Mouse (Mus musculus): ENCODE measurements at regions not wholly inside any gene's neighbourhood (a gene's known extent, or its start where the extent isn't known, plus 50 kb on each side); places are given as distances from the start of the nearest gene placed in this dataset.

DNA sequence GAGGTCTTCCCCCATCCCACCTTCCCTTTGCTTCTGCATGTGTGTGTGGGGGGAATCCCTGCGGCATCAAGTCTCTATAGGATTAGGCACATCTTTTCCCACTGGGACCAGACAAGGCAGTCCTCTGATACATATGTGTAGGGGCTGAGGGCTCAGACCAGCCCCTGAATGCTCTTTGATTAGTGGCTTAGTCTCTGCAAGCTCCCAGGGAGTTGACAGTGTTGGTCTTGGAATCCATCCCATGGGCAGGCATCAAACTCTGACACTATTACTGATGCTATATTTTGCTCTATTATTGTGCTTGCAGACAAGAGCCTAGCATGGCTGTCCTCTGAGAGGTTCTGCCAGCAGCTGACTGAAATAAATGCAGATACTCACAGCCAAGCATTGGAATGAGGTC, 209.5 kb upstream of the Rag2 start:
- H3K9me3 ChIP-seq: no peaks in the 10 kb centered on the region
- H3K4me1 ChIP-seq: no peaks in the 10 kb centered on the region
- H3K9ac ChIP-seq (replicated peaks): no peak overlapping the region
- WGBS: 67% methylated on average over 1 of the region's 1 CpGs
- no peak overlapping the region for H3K4me3 ChIP-seq
- ATAC-seq (ENCODE audit: low FRiP score, low read depth): no peak
- no peaks in the 10 kb centered on the region for H3K27me3 ChIP-seq
- no peak overlapping the region for H3K4me2 ChIP-seq (replicated peaks)
- no peaks in the 10 kb centered on the region for H3K36me3 ChIP-seq
- no peak overlapping the region for H3K27ac ChIP-seq (replicated peaks)

- no peaks in the 10 kb centered on the region for H3K9me3 ChIP-seq
- H3K4me3 ChIP-seq: no peak overlapping the region
- no peak for ATAC-seq (ENCODE audit: low FRiP score, low read depth)
- H3K4me2 ChIP-seq (replicated peaks): no peak overlapping the region
- H3K27ac ChIP-seq (replicated peaks): no peak overlapping the region
- H3K27me3 ChIP-seq: no peaks in the 10 kb centered on the region
- H3K36me3 ChIP-seq: no peaks in the 10 kb centered on the region
- H3K4me1 ChIP-seq: no peaks in the 10 kb centered on the region
- H3K9ac ChIP-seq (replicated peaks): no peak overlapping the region
- 46% methylated on average over 3 of the region's 3 CpGs for WGBS
These were observed 207.8 kb upstream of the Rag2 start for GRCm38 (mm10) chr2:101416702-101417101.

DNA sequence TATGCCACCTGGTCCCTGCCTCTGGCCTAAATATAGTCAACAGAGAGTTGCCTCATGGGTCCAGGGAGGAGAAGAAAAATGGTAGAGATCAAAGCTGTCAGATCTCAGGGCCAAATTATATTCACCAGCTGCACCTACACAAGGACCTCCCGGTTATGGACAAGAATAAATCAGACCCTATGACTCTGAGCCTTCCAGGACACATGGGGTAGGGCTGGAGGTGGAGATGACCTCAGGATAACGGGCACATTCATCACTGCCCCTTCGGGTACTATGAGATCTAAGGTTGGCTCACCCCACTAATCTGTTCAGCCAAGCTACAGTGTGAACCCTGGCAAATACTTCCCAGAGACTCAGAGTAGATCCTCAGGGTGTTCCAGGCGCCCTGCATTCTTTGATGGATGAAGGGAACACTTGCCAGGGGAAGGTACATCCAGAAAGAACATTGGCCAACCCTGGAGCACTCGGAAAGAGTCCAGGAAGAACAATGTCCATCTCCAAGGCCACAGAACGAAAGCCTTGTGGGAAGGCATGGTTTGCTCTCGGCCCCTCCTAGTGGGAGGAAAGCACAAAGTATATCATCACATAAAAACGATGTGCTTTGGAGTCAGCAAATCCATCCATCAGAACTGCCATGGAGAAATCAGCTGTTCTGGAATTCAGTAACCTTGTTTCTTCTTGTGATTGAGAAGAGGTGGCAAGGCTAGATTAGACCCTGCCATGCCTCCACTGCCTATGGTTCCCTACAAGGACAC, 191.2 kb upstream of the Rag2 start:
- H3K27ac ChIP-seq (replicated peaks): no peak overlapping the region
- no peak overlapping the region for H3K9ac ChIP-seq (replicated peaks)
- no peaks in the 10 kb centered on the region for H3K4me1 ChIP-seq
- no peak overlapping the region for H3K4me3 ChIP-seq
- H3K9me3 ChIP-seq: no peaks in the 10 kb centered on the region
- no peaks in the 10 kb centered on the region for H3K27me3 ChIP-seq
- 84% methylated on average over 8 of the region's 8 CpGs for WGBS
- ATAC-seq (ENCODE audit: low FRiP score, low read depth): no peak
- no peak overlapping the region for H3K4me2 ChIP-seq (replicated peaks)
- no peaks in the 10 kb centered on the region for H3K36me3 ChIP-seq

GRCm38 (mm10) chr2:101440231-101440630, 184.3 kb upstream of the Rag2 start:
- no peaks in the 10 kb centered on the region for H3K27me3 ChIP-seq
- H3K4me2 ChIP-seq (replicated peaks): no peak overlapping the region
- H3K4me3 ChIP-seq: no peak overlapping the region
- no peak for ATAC-seq (ENCODE audit: low FRiP score, low read depth)
- no peak overlapping the region for H3K9ac ChIP-seq (replicated peaks)
- no peaks in the 10 kb centered on the region for H3K4me1 ChIP-seq
- H3K27ac ChIP-seq (replicated peaks): no peak overlapping the region
- 81% methylated on average over 5 of the region's 5 CpGs for WGBS
- H3K36me3 ChIP-seq: no peaks in the 10 kb centered on the region
- no peaks in the 10 kb centered on the region for H3K9me3 ChIP-seq

GRCm38 (mm10) chr2:101441081-101441630, 183.4 kb upstream of the Rag2 start:
- Histone ChIP-seq H3K27ac (replicated peaks) (no peak overlapping the region), H3K4me2 (replicated peaks) (no peak overlapping the region), H3K9me3 (no peaks in the 10 kb centered on the region), H3K4me1 (no peaks in the 10 kb centered on the region), H3K9ac (replicated peaks) (no peak overlapping the region), H3K4me3 (no peak overlapping the region), H3K36me3 (no peaks in the 10 kb centered on the region), H3K27me3 (no peaks in the 10 kb centered on the region)
- 92% methylated on average over 5 of the region's 5 CpGs for WGBS
- no peak for ATAC-seq (ENCODE audit: low FRiP score, low read depth)

DNA sequence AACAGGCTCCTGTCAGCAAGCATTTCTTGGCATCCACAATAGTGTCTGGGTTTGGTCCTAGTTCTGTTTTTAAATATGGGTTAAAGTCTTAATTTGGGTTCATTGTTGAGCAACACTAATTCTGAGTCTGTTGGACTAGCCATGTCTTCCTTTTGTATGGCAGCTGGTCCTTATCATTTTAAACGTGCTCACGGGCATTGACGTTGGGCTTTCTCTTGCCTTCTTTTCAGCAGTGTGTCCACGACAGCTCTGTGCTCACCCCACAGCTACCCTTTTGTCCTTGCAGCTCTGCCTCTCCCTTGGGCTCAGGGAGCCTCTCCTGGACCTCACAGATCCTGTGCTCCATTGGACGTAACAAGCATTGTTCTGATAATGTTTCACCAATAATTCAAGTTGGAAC, 168.9 kb upstream of the Rag2 start:
- Histone ChIP-seq H3K4me3 (no peak overlapping the region), H3K9ac (replicated peaks) (no peak overlapping the region), H3K4me1 (0 out of 2 replicates have a peak, but pooled peaks cover 5% of the 10 kb centered on the region), H3K36me3 (no peaks in the 10 kb centered on the region), H3K27ac (replicated peaks) (no peak overlapping the region), H3K4me2 (replicated peaks) (no peak overlapping the region), H3K9me3 (no peaks in the 10 kb centered on the region), H3K27me3 (no peaks in the 10 kb centered on the region)
- no peak for ATAC-seq (ENCODE audit: low FRiP score, low read depth)
- 75% methylated on average over 5 of the region's 5 CpGs for WGBS

DNA sequence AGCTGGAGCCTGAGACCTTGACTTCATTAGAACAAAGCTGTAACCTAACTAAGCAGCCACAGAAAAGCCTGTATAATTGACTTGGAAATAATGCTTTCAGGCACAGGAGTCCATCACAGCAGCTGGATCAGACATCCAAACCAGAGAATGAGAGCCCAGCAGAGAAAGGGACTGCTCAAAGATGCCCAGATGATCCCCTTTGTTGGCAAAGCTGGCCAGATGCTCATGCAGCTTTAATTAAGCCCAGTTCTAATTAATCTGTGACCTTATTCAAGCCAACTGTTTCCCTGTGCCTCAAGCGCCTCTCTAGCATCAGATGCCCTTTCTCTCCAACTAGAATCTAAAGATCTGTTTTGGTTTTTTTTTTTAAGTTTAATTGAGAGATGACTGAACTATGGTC, 165.6 kb upstream of the Rag2 start:
- no peak for ATAC-seq (ENCODE audit: low FRiP score, low read depth)
- Histone ChIP-seq H3K4me1 (0 out of 2 replicates have a peak, but pooled peaks cover 5% of the 10 kb centered on the region), H3K27ac (replicated peaks) (no peak overlapping the region), H3K4me2 (replicated peaks) (no peak overlapping the region), H3K9me3 (no peaks in the 10 kb centered on the region), H3K36me3 (no peaks in the 10 kb centered on the region), H3K27me3 (no peaks in the 10 kb centered on the region), H3K4me3 (no peak overlapping the region), H3K9ac (replicated peaks) (no peak overlapping the region)
- 52% methylated on average over 1 of the region's 1 CpGs for WGBS

GRCm38 (mm10) chr2:101462450-101462849, 162.1 kb upstream of the Rag2 start:
- no peak overlapping the region for H3K9ac ChIP-seq (replicated peaks)
- 96% methylated on average over 1 of the region's 1 CpGs for WGBS
- no peak for ATAC-seq (ENCODE audit: low FRiP score, low read depth)
- H3K27ac ChIP-seq (replicated peaks): no peak overlapping the region
- no peaks in the 10 kb centered on the region for H3K9me3 ChIP-seq
- H3K4me3 ChIP-seq: no peak overlapping the region
- H3K27me3 ChIP-seq: no peaks in the 10 kb centered on the region
- 0 out of 2 replicates have a peak, but pooled peaks cover 5% of the 10 kb centered on the region for H3K4me1 ChIP-seq
- no peak overlapping the region for H3K4me2 ChIP-seq (replicated peaks)
- no peaks in the 10 kb centered on the region for H3K36me3 ChIP-seq

DNA sequence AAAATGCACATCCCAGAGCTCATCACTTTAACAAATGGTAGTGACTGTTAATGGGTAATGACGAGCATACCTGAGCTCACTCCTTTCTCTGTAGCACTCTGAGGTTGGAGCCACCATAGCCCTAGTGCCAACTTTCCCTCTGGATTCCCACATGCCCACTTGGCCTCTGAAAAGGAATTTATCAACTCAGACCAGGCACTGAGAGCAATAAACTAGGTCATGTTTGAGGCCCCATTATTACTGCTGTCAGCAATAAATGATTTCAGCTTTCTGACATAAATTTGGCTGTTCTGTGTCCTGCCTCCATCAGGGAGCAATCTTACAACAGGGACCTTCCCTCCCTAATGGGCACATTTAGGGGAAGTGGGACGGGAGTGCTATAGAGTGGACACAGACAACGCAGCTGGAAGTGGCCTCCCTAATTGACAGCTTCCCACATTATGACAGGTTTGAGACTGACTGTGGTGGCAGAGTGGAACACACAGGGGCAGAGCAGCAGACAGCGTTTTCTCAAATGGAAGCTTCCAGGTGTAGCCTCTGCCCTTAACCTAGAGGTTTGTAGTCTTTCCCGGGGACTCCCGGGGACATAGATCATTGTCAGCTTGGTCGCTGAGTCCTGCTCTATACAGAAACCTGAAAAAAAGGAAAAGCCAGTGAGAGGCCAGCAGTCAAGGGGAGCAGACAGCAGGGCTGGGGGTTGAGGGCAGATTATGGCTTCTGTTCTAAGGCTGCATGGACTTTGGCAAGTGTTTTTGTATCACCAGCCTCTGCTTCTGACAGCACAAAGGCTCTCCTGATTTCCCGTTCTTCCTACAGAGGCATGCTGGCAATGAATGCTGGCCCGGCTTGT, 160.0 kb upstream of the Rag2 start:
- Histone ChIP-seq H3K9me3 (no peaks in the 10 kb centered on the region), H3K27ac (replicated peaks) (no peak overlapping the region), H3K4me2 (replicated peaks) (no peak overlapping the region), H3K4me3 (no peak overlapping the region), H3K27me3 (no peaks in the 10 kb centered on the region), H3K36me3 (no peaks in the 10 kb centered on the region), H3K4me1 (no peaks in the 10 kb centered on the region), H3K9ac (replicated peaks) (no peak overlapping the region)
- WGBS: 81% methylated on average over 9 of the region's 9 CpGs
- no peak for ATAC-seq (ENCODE audit: low FRiP score, low read depth)

GRCm38 (mm10) chr2:101470569-101471100, 153.9 kb upstream of the Rag2 start:
- Histone ChIP-seq H3K9me3 (no peaks in the 10 kb centered on the region), H3K27ac (replicated peaks) (no peak overlapping the region), H3K27me3 (no peaks in the 10 kb centered on the region), H3K9ac (replicated peaks) (no peak overlapping the region), H3K4me2 (replicated peaks) (no peak overlapping the region), H3K4me3 (no peak overlapping the region), H3K4me1 (no peaks in the 10 kb centered on the region), H3K36me3 (no peaks in the 10 kb centered on the region)
- ATAC-seq (ENCODE audit: low FRiP score, low read depth): no peak
- 90% methylated on average over 6 of the region's 6 CpGs for WGBS

DNA sequence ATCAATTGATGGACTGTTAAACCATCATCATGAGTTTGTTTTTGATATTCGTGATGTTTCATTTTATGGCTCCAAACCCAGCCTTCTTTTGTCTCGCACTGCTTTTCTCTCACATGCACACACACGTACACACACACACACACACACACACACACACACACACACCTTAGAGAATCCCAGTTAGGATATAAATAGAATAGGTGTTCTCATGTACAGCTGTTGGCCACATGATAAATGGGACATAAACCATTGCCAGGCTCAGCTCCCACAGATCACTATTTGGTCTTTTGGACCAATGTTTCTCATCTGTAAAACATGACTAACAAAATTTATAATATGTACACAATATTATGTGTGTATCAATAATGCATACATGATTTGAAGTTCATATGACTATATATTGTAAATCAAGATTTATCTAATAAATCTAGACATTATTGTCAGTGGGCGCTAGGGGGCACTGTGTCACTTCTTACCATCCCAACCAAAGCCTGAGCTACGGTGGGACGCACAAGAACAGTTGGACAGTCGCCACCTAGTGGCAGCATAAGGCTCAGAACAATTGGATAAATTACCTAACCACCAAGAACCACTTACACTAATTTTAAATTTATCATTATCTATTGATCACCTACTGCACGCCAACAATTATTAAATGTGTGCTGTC, 151.9 kb upstream of the Rag2 start:
- H3K9ac ChIP-seq (replicated peaks): no peak overlapping the region
- H3K9me3 ChIP-seq: no peaks in the 10 kb centered on the region
- no peak overlapping the region for H3K27ac ChIP-seq (replicated peaks)
- no peaks in the 10 kb centered on the region for H3K27me3 ChIP-seq
- no peak overlapping the region for H3K4me3 ChIP-seq
- no peaks in the 10 kb centered on the region for H3K4me1 ChIP-seq
- no peaks in the 10 kb centered on the region for H3K36me3 ChIP-seq
- WGBS: 33% methylated on average over 8 of the region's 8 CpGs
- H3K4me2 ChIP-seq (replicated peaks): no peak overlapping the region
- peak; percentile 90 for ATAC-seq (ENCODE audit: low FRiP score, low read depth)

DNA sequence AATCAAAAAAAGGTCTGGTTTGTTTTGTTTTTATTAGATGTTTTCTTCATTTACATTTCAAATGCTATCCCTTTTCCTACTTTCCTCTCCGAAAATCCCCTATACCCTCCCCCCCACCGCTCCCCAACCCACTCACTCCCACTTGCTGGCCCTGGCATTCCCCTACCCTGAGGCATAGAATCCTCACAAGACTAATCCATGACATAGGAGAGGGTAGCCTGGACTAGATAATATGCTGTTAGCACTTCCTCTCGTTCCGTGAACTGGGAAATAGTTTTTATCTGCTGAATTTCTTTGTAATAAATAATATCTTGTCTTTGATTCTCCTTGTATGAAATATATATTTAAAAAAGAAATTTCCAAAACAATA, 151.4 kb upstream of the Rag2 start:
- peak; percentile 80 for ATAC-seq (ENCODE audit: low FRiP score, low read depth)
- H3K27me3 ChIP-seq: no peaks in the 10 kb centered on the region
- no peaks in the 10 kb centered on the region for H3K4me1 ChIP-seq
- no peak overlapping the region for H3K4me3 ChIP-seq
- no peaks in the 10 kb centered on the region for H3K9me3 ChIP-seq
- WGBS: 96% methylated on average over 4 of the region's 4 CpGs
- H3K27ac ChIP-seq (replicated peaks): no peak overlapping the region
- no peaks in the 10 kb centered on the region for H3K36me3 ChIP-seq
- no peak overlapping the region for H3K4me2 ChIP-seq (replicated peaks)
- no peak overlapping the region for H3K9ac ChIP-seq (replicated peaks)
